Mouse (Mus musculus) limb, embryonic 12.5 days (tissue): ENCODE data around the gene Rpl38. TPM values are rescaled to one million over a fixed set of nuclear protein-coding genes. Genes with fewer than 3 reads are reported as not detected.

Experiments
- ATAC-seq: fragments of 200-750 bp; cut with Nextera tagmentation; 2 replicates; pipeline ENCODE4 v1.8.0; 2017; ENCODE audit warnings: low read depth, moderate TSS enrichment; ENCODE audit not compliant: insufficient number of reproducible peaks, insufficient read depth, low FRiP score, low TSS enrichment
- H3K27ac ChIP-seq: fragments of 300-500 bp; sonication (generic); 2 replicates; pipeline ENCODE4 v1.5.1; 2016; ENCODE audit warnings: mild to moderate bottlenecking, moderate library complexity
- H3K27me3 ChIP-seq: fragments of 300-500 bp; sonication (generic); 2 replicates; pipeline ENCODE4 v1.6.1; 2016; ENCODE audit warnings: mild to moderate bottlenecking, moderate library complexity
- H3K36me3 ChIP-seq: fragments of 300-500 bp; sonication (generic); 2 replicates; pipeline ENCODE4 v1.6.1; 2016; ENCODE audit warnings: mild to moderate bottlenecking, moderate library complexity
- H3K4me1 ChIP-seq: fragments of 300-500 bp; sonication (generic); replicated peaks from 2 replicates; pipeline ENCODE4 v1.6.1; 2016
- H3K4me2 ChIP-seq: fragments of 300-500 bp; sonication (generic); 2 replicates; pipeline ENCODE4 v1.6.1; 2016; ENCODE audit warnings: mild to moderate bottlenecking, moderate library complexity
- H3K4me3 ChIP-seq: fragments of 300-500 bp; sonication (generic); replicated peaks from 2 replicates; pipeline ENCODE4 v1.5.1; 2016; ENCODE audit warnings: mild to moderate bottlenecking
- H3K9ac ChIP-seq: fragments of 300-500 bp; sonication (generic); replicated peaks from 2 replicates; pipeline ENCODE4 v1.6.1; 2016; ENCODE audit warnings: mild to moderate bottlenecking, moderate library complexity
- H3K9me3 ChIP-seq: fragments of 300-500 bp; sonication (generic); 2 replicates; pipeline ENCODE4 v1.6.1; 2016; ENCODE audit warnings: mild to moderate bottlenecking, moderate library complexity
- WGBS: fragments of 180-500 bp; shearing (Covaris S2); methylation state at CpG from one replicate; pipeline ENCODE4 v1.1.7; 2016; 5-methylcytosine and 5-hydroxymethylcytosine counted together
- polyA plus RNA-seq: library from polyadenylated mRNA; unstranded; fragments of >200 nt; fragmentation: Nextera tagmentation; extraction: Ambion mirVana; gene quantifications from 2 replicates; pipeline ENCODE4 v1.2.1, GENCODE M21; 2016

The Rpl38 gene
- 966 and 981 TPM in 2 replicates for polyA plus RNA-seq

- Histone ChIP-seq H3K4me2 (peak within 1 kb of the TSS; percentile 92), H3K4me3 (peak within 1 kb of the TSS; percentile 87), H3K9ac (peak within 1 kb of the TSS; percentile 92), H3K27me3 (peaks cover 13% of the 10 kb centered on the region), H3K9me3 (no peaks in the 10 kb centered on the region), H3K4me1 (peaks cover 19% of the 10 kb centered on the region), H3K27ac (peak within 1 kb of the TSS; percentile 93), H3K36me3 (peaks cover 32% of the 10 kb centered on the region)
- ATAC-seq = peak; percentile 73
- 2% methylated on average over 21 of the region's 21 CpGs for WGBS
These were observed at the start of gene Rpl38 for GRCm38 (mm10) chr11:114668301-114668710. Gene Rpl38 (plus strand): TSS chr11:114668524.

- no peaks in the 10 kb centered on the region; the same call in 1 of the 2 replicates for H3K4me1 ChIP-seq
- no peak overlapping the region for H3K4me2 ChIP-seq
- no peak overlapping the region for H3K9ac ChIP-seq
- no peaks in the 10 kb centered on the region for H3K9me3 ChIP-seq
- ATAC-seq = no peak
- 41% methylated on average over 17 of the region's 17 CpGs for WGBS
- no peaks in the 10 kb centered on the region; the same call in 1 of the 2 replicates for H3K27me3 ChIP-seq
- no peaks in the 10 kb centered on the region for H3K36me3 ChIP-seq
- no peak overlapping the region for H3K27ac ChIP-seq
- no peak overlapping the region for H3K4me3 ChIP-seq
These were observed 49.5 kb upstream of the Rpl38 start for GRCm38 (mm10) chr11:114618697-114619417.

DNA sequence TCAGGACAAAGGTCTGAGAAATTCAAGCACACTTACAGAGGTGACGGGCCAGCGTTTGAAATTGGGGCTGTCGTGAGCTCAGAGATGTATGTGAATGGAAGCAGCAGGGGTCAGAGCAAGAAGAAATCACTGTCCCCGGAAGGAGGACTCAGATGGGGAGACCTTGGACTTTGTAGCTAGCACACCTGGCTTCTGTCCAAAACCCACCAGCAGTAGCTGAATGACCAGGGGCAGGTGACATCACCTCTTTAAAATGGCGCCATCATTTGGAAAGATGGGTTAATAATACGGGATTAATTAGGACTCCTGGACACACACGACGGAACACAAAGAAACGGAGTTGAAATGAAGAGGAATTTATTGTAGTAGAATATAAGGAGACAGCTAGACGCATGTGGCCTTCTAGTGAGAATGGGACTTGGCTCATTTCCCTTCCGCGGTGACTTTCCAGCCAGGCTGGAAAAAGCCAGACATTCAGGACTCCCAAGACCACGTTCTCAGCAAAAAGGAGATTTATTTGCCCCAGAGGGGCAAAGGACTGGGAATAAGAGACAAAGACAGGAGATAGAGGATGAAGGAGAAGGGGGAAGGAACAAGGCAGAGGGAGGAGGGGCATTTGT lies 42.1 kb upstream of the Rpl38 start:
- Histone ChIP-seq H3K27ac (no peak overlapping the region), H3K27me3 (no peaks in the 10 kb centered on the region; the same call in 1 of the 2 replicates), H3K9me3 (peaks cover 9% of the 10 kb centered on the region; the same call in 1 of the 2 replicates), H3K4me2 (no peak overlapping the region), H3K4me3 (no peak overlapping the region), H3K36me3 (no peaks in the 10 kb centered on the region), H3K9ac (no peak overlapping the region), H3K4me1 (no peaks in the 10 kb centered on the region)
- ATAC-seq = no peak
- WGBS = 80% methylated on average over 13 of the region's 13 CpGs

DNA sequence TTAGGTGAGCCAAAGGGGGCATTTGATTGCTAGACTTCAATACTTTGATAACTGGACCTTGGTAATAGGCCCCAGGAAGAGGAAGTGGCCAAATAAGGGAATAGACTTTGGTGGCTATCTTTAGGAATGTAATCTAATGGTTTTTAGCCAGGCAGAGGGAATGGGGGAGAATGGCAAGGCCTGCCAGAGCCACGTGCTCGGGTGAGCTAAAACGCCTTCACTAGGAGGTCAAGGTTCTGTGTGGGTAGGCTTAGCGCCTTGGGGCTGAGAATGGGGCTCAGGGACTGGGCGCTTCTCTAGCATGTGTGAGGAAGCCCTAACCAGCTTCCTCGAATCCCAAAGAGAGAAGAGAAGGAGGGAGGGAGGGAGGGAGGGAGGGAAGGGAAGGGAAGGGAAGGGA lies 41.3 kb upstream of the Rpl38 start:
- no peak for ATAC-seq
- H3K36me3 ChIP-seq = no peaks in the 10 kb centered on the region
- H3K27me3 ChIP-seq = no peaks in the 10 kb centered on the region; the same call in 1 of the 2 replicates
- no peak overlapping the region for H3K9ac ChIP-seq
- 83% methylated on average over 5 of the region's 6 CpGs for WGBS
- H3K4me1 ChIP-seq = no peaks in the 10 kb centered on the region
- H3K4me2 ChIP-seq = no peak overlapping the region
- H3K9me3 ChIP-seq = peaks cover 9% of the 10 kb centered on the region; the same call in 1 of the 2 replicates
- no peak overlapping the region for H3K4me3 ChIP-seq
- no peak overlapping the region for H3K27ac ChIP-seq

- Histone ChIP-seq H3K9me3 (peaks cover 9% of the 10 kb centered on the region; the same call in 1 of the 2 replicates), H3K27me3 (no peaks in the 10 kb centered on the region; the same call in 1 of the 2 replicates), H3K4me1 (no peaks in the 10 kb centered on the region), H3K27ac (no peak overlapping the region), H3K4me3 (no peak overlapping the region), H3K4me2 (no peak overlapping the region), H3K9ac (no peak overlapping the region), H3K36me3 (no peaks in the 10 kb centered on the region)
- 0 out of 2 replicates have a peak, but pooled peaks have one; percentile 31 for ATAC-seq
- 68% methylated on average over 12 of the region's 12 CpGs for WGBS
These were observed 40.3 kb upstream of the Rpl38 start for GRCm38 (mm10) chr11:114628032-114628431.

DNA sequence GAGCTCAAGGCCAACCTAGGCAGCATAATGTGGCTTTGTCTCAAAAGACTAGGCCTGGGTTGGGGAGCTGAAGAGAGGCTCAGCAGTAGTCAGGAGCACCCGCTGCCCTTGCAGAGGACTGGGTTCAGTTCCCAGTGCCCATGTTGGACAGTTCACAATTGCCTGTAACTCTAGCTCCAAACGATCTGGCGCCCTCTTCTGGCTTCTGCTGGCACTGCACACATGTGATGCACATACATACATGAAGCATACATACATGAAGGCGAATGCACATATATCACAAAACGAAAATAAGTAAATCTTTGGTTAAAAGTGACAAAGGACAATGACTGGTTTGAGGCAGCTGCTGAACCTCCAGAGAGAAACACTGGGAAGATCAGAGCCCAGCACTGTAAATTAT lies 38.3 kb upstream of the Rpl38 start:
- Histone ChIP-seq H3K9me3 (peaks cover 9% of the 10 kb centered on the region; the same call in 1 of the 2 replicates), H3K27ac (no peak overlapping the region), H3K4me1 (no peaks in the 10 kb centered on the region), H3K9ac (no peak overlapping the region), H3K4me3 (no peak overlapping the region), H3K4me2 (no peak overlapping the region), H3K27me3 (no peaks in the 10 kb centered on the region), H3K36me3 (no peaks in the 10 kb centered on the region)
- ATAC-seq = no peak
- WGBS = 85% methylated on average over 5 of the region's 5 CpGs

GRCm38 (mm10) chr11:114632266-114632665 lies 36.1 kb upstream of the Rpl38 start:
- Histone ChIP-seq H3K36me3 (no peaks in the 10 kb centered on the region), H3K27me3 (peaks cover 9% of the 10 kb centered on the region), H3K9me3 (peaks cover 9% of the 10 kb centered on the region; the same call in 1 of the 2 replicates), H3K4me1 (peaks cover 7% of the 10 kb centered on the region), H3K4me2 (no peak overlapping the region), H3K4me3 (no peak overlapping the region), H3K9ac (no peak overlapping the region), H3K27ac (no peak overlapping the region)
- no peak for ATAC-seq
- WGBS = 72% methylated on average over 8 of the region's 8 CpGs

- Histone ChIP-seq H3K4me3 (no peak overlapping the region), H3K27ac (no peak overlapping the region), H3K36me3 (no peaks in the 10 kb centered on the region), H3K27me3 (peaks cover 32% of the 10 kb centered on the region), H3K9ac (no peak overlapping the region), H3K9me3 (no peaks in the 10 kb centered on the region), H3K4me1 (peaks cover 20% of the 10 kb centered on the region), H3K4me2 (peak overlapping the region; percentile 44)
- WGBS = 0% methylated on average over 6 of the region's 6 CpGs
- peak; percentile 46; the same call in 1 of the 2 replicates for ATAC-seq
These were observed 32.0 kb upstream of the Rpl38 start for GRCm38 (mm10) chr11:114636292-114636691.

- peak; percentile 44; the same call in 1 of the 2 replicates for ATAC-seq
- no peak overlapping the region for H3K4me3 ChIP-seq
- peak overlapping the region; percentile 44 for H3K4me2 ChIP-seq
These were observed 31.4 kb upstream of the Rpl38 start for GRCm38 (mm10) chr11:114636727-114637505.

DNA sequence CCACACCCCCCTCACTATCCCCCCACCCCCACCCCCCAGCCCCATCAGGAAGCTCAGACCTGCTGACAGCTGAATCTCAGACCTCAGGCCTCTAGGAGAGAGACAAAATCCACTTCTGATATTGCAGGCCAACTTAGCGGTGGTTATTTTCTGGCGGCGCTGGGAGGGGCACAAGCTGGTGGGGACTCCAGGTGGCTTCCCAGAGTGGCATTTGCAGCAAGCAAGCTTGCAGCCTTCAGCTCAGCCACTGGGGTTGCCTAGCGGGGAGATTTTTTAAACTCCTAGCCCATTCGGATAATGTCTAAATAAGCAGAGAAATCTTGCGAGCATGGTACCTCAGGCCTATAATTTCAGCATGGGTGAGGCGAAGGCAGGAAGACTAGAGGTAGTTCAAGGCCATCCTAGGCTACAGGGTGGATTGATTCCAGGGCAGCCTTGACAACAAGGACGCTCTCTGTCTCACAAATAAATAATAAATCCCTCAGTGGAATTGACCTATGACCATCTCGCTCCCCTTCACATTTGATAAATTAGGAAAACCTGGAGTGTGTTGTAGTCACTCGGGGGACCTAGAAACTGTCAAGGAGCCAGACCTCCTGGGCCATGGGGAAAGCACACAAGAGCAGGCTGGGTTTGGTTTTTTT lies 29.6 kb upstream of the Rpl38 start:
- ATAC-seq = no peak
- Histone ChIP-seq H3K9ac (no peak overlapping the region), H3K9me3 (no peaks in the 10 kb centered on the region), H3K4me3 (no peak overlapping the region), H3K27ac (no peak overlapping the region), H3K27me3 (peaks cover 32% of the 10 kb centered on the region), H3K4me1 (peaks cover 20% of the 10 kb centered on the region), H3K4me2 (no peak overlapping the region), H3K36me3 (no peaks in the 10 kb centered on the region)
- WGBS = 32% methylated on average over 10 of the region's 10 CpGs

More at GRCm38 (mm10) chr11:114636727-114637505, 31.4 kb upstream of the Rpl38 start:
- H3K36me3 ChIP-seq = no peaks in the 10 kb centered on the region
- no peaks in the 10 kb centered on the region for H3K9me3 ChIP-seq
- peaks cover 20% of the 10 kb centered on the region for H3K4me1 ChIP-seq
- no peak overlapping the region for H3K27ac ChIP-seq
- H3K27me3 ChIP-seq = peaks cover 32% of the 10 kb centered on the region
- H3K9ac ChIP-seq = no peak overlapping the region
- WGBS = 55% methylated on average over 35 of the region's 35 CpGs
